Mouse (Mus musculus): ENCODE data around the gene Mctp2. TPM values are rescaled to one million over a fixed set of nuclear protein-coding genes. Genes with fewer than 3 reads are reported as not detected.

Mctp2 gene
- polyA plus RNA-seq, 1 experiment from 2014 or later, result 2.4 TPM

GRCm38 (mm10) chr7:72104170-72104569, 202.2 kb downstream of the Mctp2 start:
- no peak overlapping the region for H3K4me2 ChIP-seq
- H3K27ac ChIP-seq, result no peak overlapping the region
- WGBS, result 59% methylated on average over 6 of the region's 6 CpGs

GRCm38 (mm10) chr7:72103654-72104053, 202.8 kb downstream of the Mctp2 start:
- H3K36me3 ChIP-seq, result no peaks in the 10 kb centered on the region
- H3K9ac ChIP-seq, result no peak overlapping the region
- no peak overlapping the region for H3K4me2 ChIP-seq
- no peaks in the 10 kb centered on the region for H3K9me3 ChIP-seq
- H3K4me3 ChIP-seq (replicated peaks), result no peak overlapping the region
- H3K4me1 ChIP-seq, result no peaks in the 10 kb centered on the region
- H3K27ac ChIP-seq, result no peak overlapping the region
- WGBS, result 58% methylated on average over 3 of the region's 3 CpGs
- no peaks in the 10 kb centered on the region for H3K27me3 ChIP-seq (replicated peaks)
- no peak for ATAC-seq (ENCODE audit: insufficient read depth, low FRiP score, low read depth)

More at GRCm38 (mm10) chr7:72104170-72104569, 202.2 kb downstream of the Mctp2 start:
- H3K4me3 ChIP-seq (replicated peaks), result no peak overlapping the region
- no peaks in the 10 kb centered on the region for H3K4me1 ChIP-seq
- no peaks in the 10 kb centered on the region for H3K9me3 ChIP-seq
- ATAC-seq (ENCODE audit: insufficient read depth, low FRiP score, low read depth), result no peak
- no peaks in the 10 kb centered on the region for H3K27me3 ChIP-seq (replicated peaks)
- H3K36me3 ChIP-seq, result no peaks in the 10 kb centered on the region
- no peak overlapping the region for H3K9ac ChIP-seq

GRCm38 (mm10) chr7:72100683-72101082, 205.7 kb downstream of the Mctp2 start:
- Histone ChIP-seq H3K27me3 (replicated peaks) (no peaks in the 10 kb centered on the region), H3K27ac (no peak overlapping the region), H3K4me3 (replicated peaks) (no peak overlapping the region), H3K4me1 (no peaks in the 10 kb centered on the region), H3K4me2 (no peak overlapping the region), H3K9me3 (no peaks in the 10 kb centered on the region), H3K36me3 (no peaks in the 10 kb centered on the region), H3K9ac (no peak overlapping the region)
- ATAC-seq (ENCODE audit: insufficient read depth, low FRiP score, low read depth), result no peak
- 53% methylated on average over 5 of the region's 5 CpGs for WGBS

- no peak overlapping the region for H3K4me2 ChIP-seq
- H3K27me3 ChIP-seq (replicated peaks), result no peaks in the 10 kb centered on the region
- H3K9ac ChIP-seq, result no peak overlapping the region
- no peaks in the 10 kb centered on the region for H3K9me3 ChIP-seq
- no peak overlapping the region for H3K27ac ChIP-seq
- 85% methylated on average over 6 of the region's 6 CpGs for WGBS
- no peaks in the 10 kb centered on the region for H3K4me1 ChIP-seq
- no peak for ATAC-seq (ENCODE audit: insufficient read depth, low FRiP score, low read depth)
- no peaks in the 10 kb centered on the region for H3K36me3 ChIP-seq
- H3K4me3 ChIP-seq (replicated peaks), result no peak overlapping the region
Measured at GRCm38 (mm10) chr7:72098603-72099002, 207.8 kb downstream of the Mctp2 start.

GRCm38 (mm10) chr7:72096973-72097372, 209.4 kb downstream of the Mctp2 start:
- WGBS, result 66% methylated on average over 1 of the region's 1 CpGs
- Histone ChIP-seq H3K9me3 (no peaks in the 10 kb centered on the region), H3K27me3 (replicated peaks) (no peaks in the 10 kb centered on the region), H3K4me3 (replicated peaks) (no peak overlapping the region), H3K9ac (no peak overlapping the region), H3K4me1 (no peaks in the 10 kb centered on the region), H3K27ac (no peak overlapping the region), H3K36me3 (no peaks in the 10 kb centered on the region), H3K4me2 (no peak overlapping the region)
- ATAC-seq (ENCODE audit: insufficient read depth, low FRiP score, low read depth), result no peak

- H3K9ac ChIP-seq, result no peak overlapping the region
- no peaks in the 10 kb centered on the region for H3K36me3 ChIP-seq
- no peak overlapping the region for H3K4me2 ChIP-seq
- no peaks in the 10 kb centered on the region for H3K4me1 ChIP-seq
- ATAC-seq (ENCODE audit: insufficient read depth, low FRiP score, low read depth), result no peak
- H3K27me3 ChIP-seq (replicated peaks), result no peaks in the 10 kb centered on the region
- 93% methylated on average over 3 of the region's 3 CpGs for WGBS
- no peak overlapping the region for H3K4me3 ChIP-seq (replicated peaks)
- H3K27ac ChIP-seq, result no peak overlapping the region
- H3K9me3 ChIP-seq, result no peaks in the 10 kb centered on the region
Measured at GRCm38 (mm10) chr7:72096433-72096832, 210.0 kb downstream of the Mctp2 start.

GRCm38 (mm10) chr7:72089463-72090175, 216.8 kb downstream of the Mctp2 start:
- Histone ChIP-seq H3K36me3 (no peaks in the 10 kb centered on the region), H3K9me3 (no peaks in the 10 kb centered on the region), H3K9ac (no peak overlapping the region), H3K27ac (no peak overlapping the region), H3K4me3 (replicated peaks) (no peak overlapping the region), H3K4me2 (no peak overlapping the region), H3K4me1 (no peaks in the 10 kb centered on the region), H3K27me3 (replicated peaks) (no peaks in the 10 kb centered on the region)
- ATAC-seq (ENCODE audit: insufficient read depth, low FRiP score, low read depth), result no peak
- 67% methylated on average over 3 of the region's 3 CpGs for WGBS

- Histone ChIP-seq H3K9ac (no peak overlapping the region), H3K36me3 (no peaks in the 10 kb centered on the region), H3K27ac (no peak overlapping the region), H3K9me3 (no peaks in the 10 kb centered on the region), H3K4me2 (no peak overlapping the region), H3K4me1 (no peaks in the 10 kb centered on the region), H3K4me3 (replicated peaks) (no peak overlapping the region), H3K27me3 (replicated peaks) (no peaks in the 10 kb centered on the region)
- ATAC-seq (ENCODE audit: insufficient read depth, low FRiP score, low read depth), result no peak
- 50% methylated on average over 1 of the region's 1 CpGs for WGBS
Measured at GRCm38 (mm10) chr7:72080705-72081104, 225.7 kb downstream of the Mctp2 start.

GRCm38 (mm10) chr7:72078896-72079295, 227.5 kb downstream of the Mctp2 start:
- 53% methylated on average over 5 of the region's 5 CpGs for WGBS
- ATAC-seq (ENCODE audit: insufficient read depth, low FRiP score, low read depth), result no peak

GRCm38 (mm10) chr7:72071418-72072184, 234.8 kb downstream of the Mctp2 start:
- no peaks in the 10 kb centered on the region for H3K36me3 ChIP-seq
- no peak overlapping the region for H3K4me2 ChIP-seq
- H3K27ac ChIP-seq, result no peak overlapping the region
- H3K9me3 ChIP-seq, result no peaks in the 10 kb centered on the region
- H3K4me3 ChIP-seq (replicated peaks), result no peak overlapping the region
- no peaks in the 10 kb centered on the region for H3K27me3 ChIP-seq (replicated peaks)
- H3K9ac ChIP-seq, result no peak overlapping the region
- no peaks in the 10 kb centered on the region for H3K4me1 ChIP-seq
- 80% methylated on average over 13 of the region's 13 CpGs for WGBS
- ATAC-seq (ENCODE audit: insufficient read depth, low FRiP score, low read depth), result no peak

More at GRCm38 (mm10) chr7:72078896-72079295, 227.5 kb downstream of the Mctp2 start:
- no peaks in the 10 kb centered on the region for H3K4me1 ChIP-seq
- H3K9me3 ChIP-seq, result no peaks in the 10 kb centered on the region
- H3K27ac ChIP-seq, result no peak overlapping the region
- no peak overlapping the region for H3K4me2 ChIP-seq
- no peak overlapping the region for H3K4me3 ChIP-seq (replicated peaks)
- H3K36me3 ChIP-seq, result no peaks in the 10 kb centered on the region
- H3K9ac ChIP-seq, result no peak overlapping the region
- H3K27me3 ChIP-seq (replicated peaks), result no peaks in the 10 kb centered on the region

- no peaks in the 10 kb centered on the region for H3K9me3 ChIP-seq
- 75% methylated on average over 2 of the region's 2 CpGs for WGBS
- no peak overlapping the region for H3K4me2 ChIP-seq
- H3K9ac ChIP-seq, result no peak overlapping the region
- no peaks in the 10 kb centered on the region for H3K27me3 ChIP-seq (replicated peaks)
- no peak overlapping the region for H3K27ac ChIP-seq
- no peaks in the 10 kb centered on the region for H3K4me1 ChIP-seq
- no peak overlapping the region for H3K4me3 ChIP-seq (replicated peaks)
- no peak for ATAC-seq (ENCODE audit: insufficient read depth, low FRiP score, low read depth)
- no peaks in the 10 kb centered on the region for H3K36me3 ChIP-seq
Measured at GRCm38 (mm10) chr7:72068454-72068853, 238.0 kb downstream of the Mctp2 start.

- 79% methylated on average over 2 of the region's 2 CpGs for WGBS
- no peak overlapping the region for H3K9ac ChIP-seq
- no peak for ATAC-seq (ENCODE audit: insufficient read depth, low FRiP score, low read depth)
- no peak overlapping the region for H3K4me3 ChIP-seq (replicated peaks)
- no peaks in the 10 kb centered on the region for H3K27me3 ChIP-seq (replicated peaks)
- no peaks in the 10 kb centered on the region for H3K36me3 ChIP-seq
- no peak overlapping the region for H3K4me2 ChIP-seq
- no peaks in the 10 kb centered on the region for H3K4me1 ChIP-seq
- no peaks in the 10 kb centered on the region for H3K9me3 ChIP-seq
- no peak overlapping the region for H3K27ac ChIP-seq
Measured at GRCm38 (mm10) chr7:72066352-72066751, 240.1 kb downstream of the Mctp2 start.
